Mouse (Mus musculus) ES-E14 (cell line): Measurements from ENCODE around the gene Endou. TPM values are rescaled to one million over a fixed set of nuclear protein-coding genes. Genes with fewer than 3 reads are reported as not detected.
A peak's percentile ranks its signal among the peaks of the same experiment; 100 is the strongest.

Source experiments
- DNase-seq: peaks from one replicate; pipeline ENCODE4 v3.0.0-alpha.2; 2013; ENCODE audit warnings: low read depth, low spot score
- H3K27ac ChIP-seq: 2 replicates; pipeline ENCODE4 v1.5.1; 2012; ENCODE audit warnings: low read depth, mild to moderate bottlenecking, low read length, moderate library complexity, mixed read lengths; ENCODE audit not compliant: poor library complexity, insufficient read depth, severe bottlenecking
- H3K36me3 ChIP-seq: 2 replicates; pipeline ENCODE4 v1.6.1; 2012; ENCODE audit warnings: mild to moderate bottlenecking, low read length, moderate library complexity, mixed read lengths; ENCODE audit not compliant: control insufficient read depth, poor library complexity, insufficient read depth, severe bottlenecking
- H3K4me1 ChIP-seq, 2 experiments: fragments of 150-350 bp in 1 of 2; sonication (generic) in 1 of 2; 2 replicates each; pipeline ENCODE4 v1.6.1; 2012; ENCODE audit warnings: low read length in 2 of 2, mild to moderate bottlenecking in 1 of 2, mixed read lengths in 1 of 2; ENCODE audit not compliant: control insufficient read depth in 2 of 2, insufficient read depth in 2 of 2, poor library complexity in 1 of 2
- H3K4me3 ChIP-seq, 2 experiments: fragments of 150-350 bp in 1 of 2; sonication (generic) in 1 of 2; 2 replicates each; pipeline ENCODE4 v1.5.1; 2012; ENCODE audit warnings: low read length in 2 of 2, low read depth in 1 of 2, mild to moderate bottlenecking in 1 of 2, mixed read lengths in 1 of 2; ENCODE audit not compliant: insufficient read depth in 1 of 2, poor library complexity in 1 of 2, severe bottlenecking in 1 of 2
- H3K9ac ChIP-seq: 2 replicates; pipeline ENCODE4 v1.6.1; 2012; ENCODE audit warnings: low read depth, mild to moderate bottlenecking, low read length, mixed read lengths; ENCODE audit not compliant: poor library complexity, insufficient read depth, severe bottlenecking
- H3K9me3 ChIP-seq: fragments of 150-350 bp; sonication (generic); 2 replicates; pipeline ENCODE4 v1.6.1; 2012; ENCODE audit warnings: low read depth, mild to moderate bottlenecking, low read length; ENCODE audit not compliant: control insufficient read depth, insufficient read depth
- CHD2 ChIP-seq: IDR thresholded peaks from 2 replicates; pipeline ENCODE4 v1.6.1; 2014; ENCODE audit warnings: mild to moderate bottlenecking, low read depth, low read length, inconsistent platforms
- HCFC1 ChIP-seq: IDR thresholded peaks from 2 replicates; pipeline ENCODE4 v1.6.1; 2012; ENCODE audit warnings: low read length, inconsistent platforms, borderline replicate concordance; ENCODE audit not compliant: insufficient read depth
- MAFK ChIP-seq: IDR thresholded peaks from 2 replicates; pipeline ENCODE4 v1.6.1; 2014; ENCODE audit warnings: mild to moderate bottlenecking, low read depth, low read length, inconsistent platforms; ENCODE audit not compliant: insufficient read depth
- ZC3H11A ChIP-seq: IDR thresholded peaks from 2 replicates; pipeline ENCODE4 v1.6.1; 2012; ENCODE audit warnings: low read depth, mild to moderate bottlenecking, inconsistent platforms, low read length, borderline replicate concordance
- ZNF384 ChIP-seq: IDR thresholded peaks from 2 replicates; pipeline ENCODE4 v1.6.1; 2012; ENCODE audit warnings: low read depth, low read length, inconsistent platforms
- in situ Hi-C, 2 experiments: fragments of 600-800 bp; cut with MboI; formaldehyde crosslinking; loops; one replicate each; pipeline ENCODE4 v1.15.1; 2025; ENCODE audit warnings: low sequenced_read_pairs in 2 of 2, inconsistent platforms in 1 of 2; ENCODE audit not compliant: unreplicated experiment in 2 of 2
- total RNA-seq: library from RNA; depleted of rRNA; stranded (reverse); fragments of 300-350 nt; gene quantifications from 2 replicates; pipeline ENCODE4 v1.2.3, GENCODE M21; 2012

The Endou gene
- total RNA-seq, 1 experiment = 0.31 TPM

- H3K27ac ChIP-seq = no peak overlapping the region
- TF ChIP-seq ZC3H11A (no peak), CHD2 (no peak), ZNF384 (no peak), MAFK (no peak)
- in situ Hi-C loops = no loop called here
- H3K9ac ChIP-seq = no peak overlapping the region
- no peaks in the 10 kb centered on the region for H3K36me3 ChIP-seq
- H3K4me3 ChIP-seq = peak overlapping the region in 1 of 2 experiments; percentile 28; a peak in 2 of 4 replicates
- H3K9me3 ChIP-seq = no peaks in the 10 kb centered on the region
- DNase-seq = no peak
- peaks cover 8 to 26% of the 10 kb centered on the region in 2 experiments; a peak in 3 of 4 replicates for H3K4me1 ChIP-seq
These were observed 34.1 kb upstream of the Endou start for GRCm38 (mm10) chr15:97765090-97765794.

GRCm38 (mm10) chr15:97764532-97764931 lies 33.4 kb upstream of the Endou start:
- Histone ChIP-seq H3K27ac (no peak overlapping the region), H3K36me3 (peaks cover 3% of the 10 kb centered on the region; the same call in 1 of the 2 replicates), H3K4me3 (no peak overlapping the region), H3K4me1 (peaks cover 8 to 26% of the 10 kb centered on the region in 2 experiments; a peak in 3 of 4 replicates), H3K9me3 (no peaks in the 10 kb centered on the region), H3K9ac (no peak overlapping the region)
- no peak for DNase-seq
- in situ Hi-C loops = no loop called here
- TF ChIP-seq CHD2 (no peak), MAFK (no peak), ZNF384 (no peak), ZC3H11A (no peak), HCFC1 (no peak)

DNA sequence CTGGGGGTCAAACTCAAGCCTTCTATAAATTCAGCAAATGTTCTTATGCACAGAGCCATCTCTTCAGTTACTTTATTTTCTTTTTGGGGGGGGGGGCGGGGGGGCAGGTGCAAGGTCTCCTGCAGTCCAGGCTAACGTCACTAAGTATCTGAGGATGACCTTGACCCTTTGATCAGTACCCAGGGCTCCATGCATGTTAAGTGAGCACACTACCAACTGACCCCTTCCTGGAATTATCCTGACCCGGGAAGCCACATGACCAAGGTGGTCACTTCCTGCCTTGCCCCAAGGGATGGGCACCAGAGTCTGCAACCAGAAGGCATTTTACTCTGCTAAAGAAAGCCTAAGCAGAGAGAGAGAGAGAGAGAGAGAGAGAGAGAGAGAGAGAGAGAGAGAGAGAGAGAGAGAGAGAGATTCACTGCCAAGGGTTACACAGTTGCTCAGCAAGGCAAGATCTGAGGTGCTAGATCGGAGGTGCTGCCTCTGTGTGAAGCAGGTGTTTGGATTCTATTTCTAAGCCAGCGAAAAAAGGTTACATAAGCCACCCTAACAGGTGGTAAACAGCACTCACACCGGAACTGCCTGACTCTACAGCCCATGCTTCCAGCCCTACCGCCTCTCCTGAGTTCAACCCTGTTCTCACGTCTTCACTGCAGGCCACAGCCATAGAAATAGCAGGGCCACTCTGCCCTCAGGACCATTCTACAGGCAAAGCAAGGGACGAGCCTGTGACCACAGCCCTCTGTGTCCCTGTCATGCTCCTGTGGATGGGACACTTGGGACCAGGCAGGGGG lies 32.3 kb upstream of the Endou start:
- H3K27ac ChIP-seq = no peak overlapping the region
- H3K36me3 ChIP-seq = peaks cover 3% of the 10 kb centered on the region; the same call in 1 of the 2 replicates
- no peak for DNase-seq
- in situ Hi-C loops = no loop called here
- H3K9ac ChIP-seq = no peak overlapping the region
- no peaks in the 10 kb centered on the region for H3K9me3 ChIP-seq
- peaks cover 5 to 26% of the 10 kb centered on the region in 2 experiments; a peak in 3 of 4 replicates for H3K4me1 ChIP-seq
- TF ChIP-seq HCFC1 (no peak), ZC3H11A (no peak), MAFK (no peak), ZNF384 (no peak), CHD2 (no peak)
- no peak overlapping the region for H3K4me3 ChIP-seq

DNA sequence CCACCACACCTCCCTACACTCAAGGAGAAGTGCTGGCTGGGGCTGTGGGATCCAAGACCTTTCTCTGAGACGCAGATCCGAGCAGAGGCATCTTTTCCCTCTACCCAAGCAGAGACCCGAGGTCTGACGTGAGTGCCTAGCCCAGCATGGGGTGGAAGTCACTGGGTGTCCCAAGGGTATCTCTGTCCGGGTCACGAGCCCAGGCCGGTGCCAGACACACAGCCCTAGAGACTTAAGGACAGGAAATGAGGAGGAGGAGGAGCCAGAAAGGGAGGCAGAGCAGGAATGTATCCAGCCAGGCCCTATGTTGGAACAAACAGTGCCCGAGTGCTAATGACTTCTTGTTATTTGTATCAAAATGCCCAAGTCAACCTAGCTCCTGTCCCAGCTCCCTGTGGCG lies 31.6 kb upstream of the Endou start:
- in situ Hi-C loops = no loop called here

More for the DNA sequence above, 31.6 kb upstream of the Endou start:
- TF ChIP-seq HCFC1 = no peak
- no peak for TF ChIP-seq ZNF384
- no peak for TF ChIP-seq MAFK
- TF ChIP-seq ZC3H11A = no peak
- TF ChIP-seq CHD2 = no peak
- Histone ChIP-seq H3K4me1 (peaks cover 5 to 23% of the 10 kb centered on the region in 2 experiments; a peak in 2 of 4 replicates), H3K9ac (no peak overlapping the region), H3K27ac (no peak overlapping the region), H3K9me3 (no peaks in the 10 kb centered on the region), H3K4me3 (no peak overlapping the region), H3K36me3 (peaks cover 5% of the 10 kb centered on the region; the same call in 1 of the 2 replicates)
- no peak for DNase-seq
